14 mouse cellular contexts compared by ENCODE assay signal in genomic region chr6:93623541-93623940, GRCm38 (mm10).
"Had no signal": no experiment of that assay in that cellular context is flagged by ENCODE, and none has a peak within 500 bp of the region (broad histone marks: within the 10 kb centered on the region; RNA-seq: fewer than 3 reads in every experiment).

No protein-coding gene starts in this region.

- H3K4me1 ChIP-seq: intestine, embryonic 15.5 days; liver, embryonic 15.5 days; stomach, embryonic 15.5 days had no signal

- DNase-seq: kidney, adult 18-20 months; kidney, postnatal 10 days; lung, embryonic 14.5 days; lung, postnatal 10 days; lung, postnatal 4 days; right cerebral cortex, postnatal 14 days; thymus, postnatal 4 days had no signal

- H3K9me3 ChIP-seq: intestine, embryonic 15.5 days; liver, embryonic 15.5 days; neural tube, embryonic 13.5 days; stomach, embryonic 15.5 days had no signal

- H3K27ac ChIP-seq: intestine, embryonic 15.5 days; left cerebral cortex, adult 2 months; liver, embryonic 15.5 days; neural tube, embryonic 13.5 days; stomach, embryonic 15.5 days had no signal

- H3K36me3 ChIP-seq: intestine, embryonic 15.5 days; liver, embryonic 15.5 days; neural tube, embryonic 13.5 days; stomach, embryonic 15.5 days had no signal

- H3K27me3 ChIP-seq: intestine, embryonic 15.5 days; liver, embryonic 15.5 days; stomach, embryonic 15.5 days had no signal

- H3K9ac ChIP-seq: intestine, embryonic 15.5 days; liver, embryonic 15.5 days; lung, embryonic 14.5 days; neural tube, embryonic 13.5 days; stomach, embryonic 15.5 days had no signal

- ATAC-seq: intestine, embryonic 15.5 days had no signal

- H3K4me2 ChIP-seq: intestine, embryonic 15.5 days; liver, embryonic 11.5 days; liver, embryonic 15.5 days; lung, embryonic 14.5 days; midbrain, embryonic 11.5 days; neural tube, embryonic 13.5 days; stomach, embryonic 15.5 days had no signal

- H3K4me3 ChIP-seq: intestine, embryonic 15.5 days; left cerebral cortex, adult 2 months; liver, embryonic 15.5 days; neural tube, embryonic 13.5 days; stomach, embryonic 15.5 days had no signal
